Mouse (Mus musculus) layer of hippocampus, adult 9-11 months (tissue): ENCODE results near the gene Nrxn1.
"Not testable (repeated sequence)": the region's sequence is repeated elsewhere in the genome, so short reads cannot be mapped to it uniquely, and the experiment has no call there.

Source experiments
- DNase-seq: peaks from one replicate; pipeline ENCODE4 v3.0.0; 2022

Gene Nrxn1

GRCm38 (mm10) chr17:90394606-90395005, 698.3 kb downstream of the Nrxn1 start:
- DNase-seq, result no peak

- no peak for DNase-seq
Measured at GRCm38 (mm10) chr17:90392751-90393150, 700.1 kb downstream of the Nrxn1 start.

- DNase-seq, result no peak
Measured at GRCm38 (mm10) chr17:90390316-90391212, 702.3 kb downstream of the Nrxn1 start.

- DNase-seq, result no peak
Measured at GRCm38 (mm10) chr17:90384856-90385255, 708.0 kb downstream of the Nrxn1 start.

- DNase-seq, result no peak
Measured at GRCm38 (mm10) chr17:90382496-90383443, 710.1 kb downstream of the Nrxn1 start.

GRCm38 (mm10) chr17:90376533-90376932, 716.3 kb downstream of the Nrxn1 start:
- no peak for DNase-seq

GRCm38 (mm10) chr17:90362169-90362568, 730.7 kb downstream of the Nrxn1 start:
- no peak for DNase-seq

- DNase-seq, result no peak
Measured at GRCm38 (mm10) chr17:90349385-90350095, 743.3 kb downstream of the Nrxn1 start.

GRCm38 (mm10) chr17:90346735-90347475, 746.0 kb downstream of the Nrxn1 start:
- no peak for DNase-seq

- DNase-seq, result no peak
Measured at GRCm38 (mm10) chr17:90333445-90333844, 759.4 kb downstream of the Nrxn1 start.

GRCm38 (mm10) chr17:90323674-90324073, 769.2 kb downstream of the Nrxn1 start:
- no peak for DNase-seq

GRCm38 (mm10) chr17:90272225-90272624, 820.6 kb downstream of the Nrxn1 start:
- no peak for DNase-seq

GRCm38 (mm10) chr17:90271165-90271564, 821.7 kb downstream of the Nrxn1 start:
- no peak for DNase-seq

GRCm38 (mm10) chr17:90269143-90269542, 823.7 kb downstream of the Nrxn1 start:
- DNase-seq, result no peak

GRCm38 (mm10) chr17:90253451-90254131, 839.3 kb downstream of the Nrxn1 start:
- no peak for DNase-seq

GRCm38 (mm10) chr17:90252196-90252595, 840.7 kb downstream of the Nrxn1 start:
- DNase-seq, result no peak

GRCm38 (mm10) chr17:90247071-90247849, 845.6 kb downstream of the Nrxn1 start:
- DNase-seq, result no peak

GRCm38 (mm10) chr17:90244339-90244738, 848.5 kb downstream of the Nrxn1 start:
- no peak for DNase-seq

GRCm38 (mm10) chr17:90238964-90239363, 853.9 kb downstream of the Nrxn1 start:
- no peak for DNase-seq

- no peak for DNase-seq
Measured at GRCm38 (mm10) chr17:90238517-90238916, 854.4 kb downstream of the Nrxn1 start.

- not testable (repeated sequence) for DNase-seq
Measured at GRCm38 (mm10) chr17:90235674-90236073, 857.2 kb downstream of the Nrxn1 start.
